Mouse (Mus musculus) embryonic fibroblast, embryonic 13.5 days (primary cell): ENCODE measurements at regions not wholly inside any gene's neighbourhood (a gene's known extent, or its start where the extent isn't known, plus 50 kb on each side); places are given as distances from the start of the nearest gene placed in this dataset.

Source experiments
- CTCF ChIP-seq: IDR thresholded peaks from 2 replicates; pipeline ENCODE4 v1.5.1; 2011; ENCODE audit warnings: mild to moderate bottlenecking, control low read depth, low read length, moderate library complexity, borderline replicate concordance; ENCODE audit not compliant: insufficient read depth
- POLR2A ChIP-seq: IDR thresholded peaks from 2 replicates; pipeline ENCODE4 v1.6.1; 2011; ENCODE audit warnings: low read depth, mild to moderate bottlenecking, control low read depth, low read length, moderate library complexity

DNA sequence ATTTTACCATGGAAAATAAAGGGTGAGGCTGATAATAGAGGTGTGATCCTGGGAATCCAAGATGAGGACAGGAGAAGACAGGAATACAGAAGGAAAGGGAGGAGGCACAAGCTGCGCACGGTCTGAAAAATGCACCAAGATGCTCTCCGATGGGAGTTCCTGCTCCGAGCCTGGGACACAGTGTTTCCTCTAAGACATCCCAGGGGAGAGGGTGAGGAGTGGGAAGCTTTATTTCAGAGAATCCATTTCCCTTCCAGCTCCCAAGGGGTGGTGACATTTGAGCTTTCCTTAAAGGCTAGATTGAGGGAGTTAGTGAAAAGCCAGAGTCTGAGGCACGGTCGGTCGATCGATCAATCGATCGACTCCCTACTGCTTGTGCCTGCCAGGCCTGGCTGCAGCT is 212.7 kb upstream of the Nabp1 start:
- TF ChIP-seq CTCF: no peak
- TF ChIP-seq POLR2A: no peak
